Mouse (Mus musculus): Measurements from ENCODE around the gene Csmd2.

Csmd2 gene

GRCm38 (mm10) chr4:128427261-128428030 lies 439.8 kb downstream of the Csmd2 start:
- DNase-seq = no peak

- DNase-seq = peak; percentile 43
Observed at GRCm38 (mm10) chr4:128428303-128429107, 440.8 kb downstream of the Csmd2 start.

DNA sequence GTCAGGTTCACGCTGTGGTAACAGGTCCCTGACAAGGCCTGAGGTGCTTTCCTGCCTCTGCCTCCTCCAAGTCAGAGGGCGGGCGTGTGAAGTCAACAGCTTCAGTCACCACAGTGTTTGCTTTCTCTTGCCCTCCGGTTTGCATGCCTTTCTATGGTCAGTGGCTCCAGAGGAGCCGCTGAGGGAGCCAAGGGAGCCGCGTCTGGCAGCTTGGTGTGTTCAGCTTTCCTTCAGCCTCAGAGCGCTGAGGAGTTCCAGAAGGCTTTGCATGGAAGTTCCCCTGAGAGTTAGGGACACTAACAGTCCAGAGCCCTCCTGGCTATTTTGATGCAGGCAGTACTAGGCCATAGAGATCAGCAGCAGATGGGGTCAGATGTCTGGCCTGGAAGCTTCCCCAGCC lies 441.9 kb downstream of the Csmd2 start:
- DNase-seq = no peak

- DNase-seq = no peak
Observed at GRCm38 (mm10) chr4:128440550-128440949, 452.9 kb downstream of the Csmd2 start.

- DNase-seq = no peak
Observed at GRCm38 (mm10) chr4:128441228-128441627, 453.6 kb downstream of the Csmd2 start.

- DNase-seq = no peak
Observed at GRCm38 (mm10) chr4:128442791-128443190, 455.1 kb downstream of the Csmd2 start.

- DNase-seq = no peak
Observed at GRCm38 (mm10) chr4:128445514-128446260, 458.0 kb downstream of the Csmd2 start.

DNA sequence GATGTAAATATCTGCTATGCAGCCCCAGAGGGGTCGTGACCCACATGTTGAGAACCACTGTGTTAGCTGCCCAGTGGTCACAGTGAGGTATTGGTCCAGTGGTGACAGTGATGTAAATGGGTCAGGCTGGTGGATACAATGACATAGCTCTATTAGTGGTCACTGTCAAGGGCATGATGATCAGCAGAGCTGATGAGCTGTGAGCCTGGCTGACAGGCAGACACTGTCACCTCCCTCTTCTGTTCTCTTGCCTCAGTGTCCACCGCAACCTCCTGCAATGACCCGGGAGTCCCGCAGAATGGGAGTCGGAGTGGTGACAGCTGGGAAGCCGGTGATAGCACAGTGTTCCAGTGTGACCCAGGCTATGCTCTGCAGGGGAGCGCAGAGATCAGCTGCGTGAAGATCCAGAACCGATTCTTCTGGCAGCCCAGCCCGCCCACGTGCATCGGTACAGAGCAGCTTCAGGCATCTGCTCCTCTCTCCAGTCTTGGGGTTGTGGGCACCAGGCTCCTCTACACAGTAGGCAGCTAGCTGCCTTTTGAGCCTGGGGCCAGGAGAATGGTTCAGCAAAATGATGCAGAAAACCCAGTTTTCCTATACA lies 461.3 kb downstream of the Csmd2 start:
- DNase-seq = peak; percentile 69

DNA sequence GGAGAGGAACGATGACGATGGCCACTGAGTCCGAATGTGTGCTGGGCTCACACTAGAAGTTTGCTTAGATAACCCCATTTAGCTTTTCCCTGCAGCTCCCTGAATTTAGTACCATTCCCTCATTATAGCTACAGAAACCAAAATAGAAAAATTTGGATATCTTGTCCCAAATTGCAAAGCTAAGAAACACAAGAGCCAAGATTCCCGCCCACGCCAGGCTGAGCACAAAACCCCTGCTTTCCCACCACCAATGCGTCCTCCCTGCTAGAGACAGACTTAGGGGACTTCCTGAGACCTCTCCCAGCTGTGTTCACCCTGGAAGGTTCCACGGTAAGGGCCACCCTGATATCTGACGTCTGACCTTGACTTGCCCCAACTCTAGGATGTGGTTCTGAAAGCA lies 462.5 kb downstream of the Csmd2 start:
- peak; percentile 66 for DNase-seq

GRCm38 (mm10) chr4:128450974-128451373 lies 463.3 kb downstream of the Csmd2 start:
- peak; percentile 64 for DNase-seq

GRCm38 (mm10) chr4:128451383-128451794 lies 463.7 kb downstream of the Csmd2 start:
- DNase-seq = no peak

- DNase-seq = no peak
Observed at GRCm38 (mm10) chr4:128466708-128467107, 479.1 kb downstream of the Csmd2 start.

- no peak for DNase-seq
Observed at GRCm38 (mm10) chr4:128468040-128468439, 480.4 kb downstream of the Csmd2 start.

GRCm38 (mm10) chr4:128476249-128476648 lies 488.6 kb downstream of the Csmd2 start:
- DNase-seq = no peak

- no peak for DNase-seq
Observed at GRCm38 (mm10) chr4:128483891-128484290, 496.2 kb downstream of the Csmd2 start.

- DNase-seq = no peak
Observed at GRCm38 (mm10) chr4:128484679-128485078, 497.0 kb downstream of the Csmd2 start.

GRCm38 (mm10) chr4:128489521-128490100 lies 502.0 kb downstream of the Csmd2 start:
- DNase-seq = no peak

DNA sequence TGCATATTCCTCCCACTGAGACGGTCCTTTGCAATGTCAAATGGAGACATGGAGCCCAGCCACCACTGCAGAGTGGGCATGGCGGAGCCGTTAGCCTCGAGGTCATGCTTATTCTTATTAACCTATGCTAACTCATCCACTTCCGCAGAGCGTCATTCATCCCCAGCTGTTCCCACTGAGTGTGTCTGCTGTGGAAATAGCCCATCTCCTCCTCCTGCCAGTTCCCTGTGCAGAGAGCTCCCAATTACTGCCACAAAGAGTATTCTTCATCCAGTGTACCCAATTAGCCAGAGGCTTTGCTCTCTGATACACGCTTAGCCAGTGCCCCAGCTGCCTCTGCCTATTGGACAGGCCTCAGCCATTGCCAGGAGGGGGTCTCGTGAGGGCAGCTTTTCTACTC lies 504.4 kb downstream of the Csmd2 start:
- no peak for DNase-seq

- DNase-seq = no peak
Observed at GRCm38 (mm10) chr4:128499980-128500379, 512.3 kb downstream of the Csmd2 start.

DNA sequence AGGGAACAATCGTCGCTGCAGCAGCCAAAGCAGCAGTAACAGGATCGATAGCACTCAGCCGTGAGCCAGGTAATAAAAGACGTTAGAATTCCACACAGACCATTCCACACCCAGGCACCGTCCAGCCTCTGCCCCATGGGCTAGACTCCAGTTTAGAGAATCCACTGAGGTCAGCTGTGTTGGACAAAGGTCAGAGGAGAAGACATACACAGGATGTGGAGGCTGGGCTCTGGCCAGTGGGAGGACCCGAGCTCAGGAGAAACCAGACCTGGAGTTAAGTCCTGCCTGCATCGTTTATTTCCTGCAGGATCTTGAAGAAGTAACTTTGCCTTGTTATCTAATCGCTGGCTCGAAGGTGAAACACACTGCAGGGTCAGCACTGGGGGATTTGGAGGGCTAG lies 519.2 kb downstream of the Csmd2 start:
- DNase-seq = no peak

GRCm38 (mm10) chr4:128509885-128510284 lies 522.2 kb downstream of the Csmd2 start:
- no peak for DNase-seq

DNA sequence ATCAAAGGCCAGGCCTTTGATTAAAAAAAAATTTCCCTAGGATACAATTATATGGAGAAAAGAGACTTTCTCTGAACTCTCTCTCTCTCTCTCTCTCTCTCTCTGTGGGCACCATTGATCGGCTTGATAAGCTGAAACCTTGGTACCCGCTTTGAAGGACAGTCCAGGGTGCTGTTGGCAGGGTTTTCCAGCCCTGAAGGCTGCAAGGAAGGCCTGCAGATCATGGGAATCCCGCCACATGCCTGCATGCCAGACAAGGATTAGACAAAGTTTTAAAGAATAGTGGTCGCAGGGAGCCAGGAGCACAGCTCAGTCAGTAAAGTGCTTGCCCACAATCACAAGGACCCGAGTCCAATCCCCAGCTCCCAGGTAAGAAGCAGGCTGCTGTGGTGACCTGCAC lies 526.8 kb downstream of the Csmd2 start:
- no peak for DNase-seq

DNA sequence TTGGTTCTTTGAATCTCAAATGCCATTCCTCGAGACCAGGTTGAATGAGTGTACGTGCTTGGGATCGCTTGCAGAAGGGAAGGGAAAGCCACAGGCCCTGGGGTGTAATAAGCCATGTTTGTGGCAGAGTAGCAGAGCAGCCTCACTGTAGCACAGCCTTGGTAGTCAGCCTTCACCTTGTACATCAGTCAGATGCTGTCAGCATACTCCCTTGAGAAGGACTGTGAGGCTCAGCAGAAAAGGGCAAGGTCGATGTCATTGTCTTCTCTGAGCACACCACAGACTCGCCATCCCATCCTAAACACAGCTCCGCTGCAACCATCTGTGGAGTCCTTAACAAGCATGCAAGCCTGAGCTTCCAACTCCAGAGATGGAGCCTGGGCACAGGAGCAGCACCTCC lies 533.6 kb downstream of the Csmd2 start:
- DNase-seq = no peak
